Mouse (Mus musculus): ENCODE data around the gene Nacad.
"Not testable (repeated sequence)": the region's sequence is repeated elsewhere in the genome, so short reads cannot be mapped to it uniquely, and the experiment has no call there.

The Nacad gene

DNA sequence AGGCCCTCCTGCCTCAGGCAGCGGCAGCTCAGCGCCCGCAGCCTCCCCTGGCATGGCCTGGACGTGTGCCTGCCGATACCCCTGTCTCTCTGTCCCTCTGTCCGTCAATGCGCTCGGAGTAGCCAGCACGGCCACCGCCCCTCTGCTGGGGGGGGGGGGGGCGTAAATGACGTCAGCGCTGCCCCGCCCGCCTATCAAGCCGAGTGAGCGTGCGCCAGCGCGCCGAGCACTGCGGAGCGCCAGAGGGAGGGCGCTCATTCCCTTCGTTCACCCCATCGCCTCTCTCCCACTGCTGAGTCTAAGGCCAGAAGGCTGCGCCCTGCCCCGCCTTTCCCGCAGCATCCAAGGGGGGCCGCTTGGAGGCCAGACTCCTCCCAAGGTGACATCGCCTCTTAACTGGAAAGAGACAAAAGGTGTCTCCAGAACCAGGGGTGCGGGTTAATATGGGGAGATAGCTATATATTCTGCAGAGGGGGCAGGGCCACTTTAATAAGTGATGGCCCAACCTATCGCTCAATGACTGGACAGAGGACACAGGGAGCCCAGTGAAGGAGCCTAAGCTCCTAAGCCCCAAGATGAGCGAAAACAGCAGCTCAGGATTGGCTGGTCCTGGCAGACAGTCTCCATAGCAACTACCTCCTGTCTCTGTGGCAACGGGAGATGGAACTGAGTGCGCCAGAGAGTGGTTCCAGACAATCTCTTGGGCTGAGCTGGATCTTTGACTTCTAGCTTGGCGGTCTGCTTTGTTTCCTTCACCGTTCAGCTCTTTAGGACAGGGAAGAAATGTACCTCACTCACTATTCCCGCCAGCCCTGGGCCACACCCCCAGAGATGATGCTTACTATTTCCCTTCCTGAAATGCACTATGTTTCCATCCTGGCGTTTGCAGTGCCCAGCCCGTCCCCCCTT, at the start of gene Nacad:
Gene Nacad, minus strand, starts transcription at position 563 of the 909 bp plus-strand sequence.
- peak; percentile 53 to 62 for DNase-seq (ENCODE audit: low spot score in 2 of 2)

- peak; percentile 64 to 87 for DNase-seq (ENCODE audit: low spot score in 2 of 2)
Observed at GRCm38 (mm10) chr11:6654903-6655302, 49.0 kb upstream of the Nacad start.

GRCm38 (mm10) chr11:6652978-6653377, 47.1 kb upstream of the Nacad start:
- DNase-seq (ENCODE audit: low spot score in 2 of 2): not testable (repeated sequence)

DNA sequence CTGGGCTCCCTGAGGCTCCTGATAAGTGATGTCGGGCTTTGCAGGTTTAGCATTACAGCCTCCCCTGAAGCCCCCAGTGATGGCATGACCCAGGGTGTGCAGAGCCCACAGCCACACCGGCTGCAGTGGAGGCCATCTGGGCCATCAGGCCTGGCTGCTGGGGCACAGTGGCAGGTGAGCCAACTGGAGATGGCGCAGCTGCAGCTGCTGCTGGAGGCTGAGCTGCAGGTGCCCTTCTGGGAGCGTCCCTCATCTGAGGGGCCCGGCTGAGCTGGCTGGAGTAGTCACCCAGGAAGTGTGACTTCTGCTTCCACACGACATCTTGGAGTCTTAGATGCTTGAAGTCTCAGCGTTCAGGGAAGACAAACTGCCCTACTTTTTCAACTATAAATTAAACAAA, 44.7 kb upstream of the Nacad start:
- no peak for DNase-seq (ENCODE audit: low spot score in 2 of 2)

DNA sequence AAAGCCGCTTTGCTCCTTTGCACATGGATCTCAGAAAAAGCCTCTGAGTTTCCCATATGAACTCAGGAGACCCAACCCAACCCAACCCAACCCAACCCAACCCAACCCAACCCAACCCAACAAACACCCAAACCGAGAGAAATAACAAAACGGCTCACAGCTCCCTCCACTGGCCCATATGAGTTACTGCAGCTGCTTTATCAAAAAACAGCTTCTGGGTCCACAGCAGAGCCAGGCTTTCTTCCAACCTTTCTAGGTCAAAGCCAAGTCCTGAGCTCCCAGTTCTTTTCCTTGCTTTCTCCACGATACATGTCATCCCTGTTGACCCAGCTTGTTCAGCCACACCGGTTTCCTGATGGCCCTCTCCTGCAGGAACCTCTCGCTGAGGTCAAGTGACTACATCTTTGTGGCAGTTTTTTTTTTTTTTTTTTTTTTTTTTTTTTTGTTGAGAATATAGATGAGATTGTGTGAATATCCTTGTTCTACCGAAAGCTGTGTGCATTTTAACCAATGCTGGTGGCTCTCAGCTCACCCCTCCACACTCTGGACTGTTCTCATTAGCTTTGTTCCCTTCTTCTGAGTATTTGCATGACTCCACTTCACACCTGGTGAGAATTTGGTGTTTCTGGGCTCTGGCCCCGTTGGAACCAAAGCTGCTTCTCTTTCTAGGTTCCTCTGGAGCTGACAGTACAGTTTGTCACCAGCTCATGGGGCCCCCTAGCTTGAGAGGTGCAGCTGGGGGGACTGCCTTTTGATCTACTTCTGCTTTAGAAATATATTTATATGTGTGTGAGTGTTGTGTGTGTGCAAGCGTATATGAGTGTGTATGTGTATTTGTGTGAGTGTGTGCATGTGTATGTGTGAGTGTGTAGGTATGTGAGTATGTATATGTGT, 42.2 kb upstream of the Nacad start:
- no peak for DNase-seq (ENCODE audit: low spot score in 2 of 2)

GRCm38 (mm10) chr11:6644566-6644965, 38.7 kb upstream of the Nacad start:
- DNase-seq (ENCODE audit: low spot score in 2 of 2): no peak

GRCm38 (mm10) chr11:6639072-6639471, 33.2 kb upstream of the Nacad start:
- no peak for DNase-seq (ENCODE audit: low spot score in 2 of 2)

GRCm38 (mm10) chr11:6638537-6638936, 32.7 kb upstream of the Nacad start, which contains the start of gene Wap:
Gene Wap, minus strand, starts transcription at chr11:6638637.
- no peak for DNase-seq (ENCODE audit: low spot score in 2 of 2)

GRCm38 (mm10) chr11:6636150-6636549, 30.3 kb upstream of the Nacad start:
- DNase-seq (ENCODE audit: low spot score in 2 of 2): no peak

DNA sequence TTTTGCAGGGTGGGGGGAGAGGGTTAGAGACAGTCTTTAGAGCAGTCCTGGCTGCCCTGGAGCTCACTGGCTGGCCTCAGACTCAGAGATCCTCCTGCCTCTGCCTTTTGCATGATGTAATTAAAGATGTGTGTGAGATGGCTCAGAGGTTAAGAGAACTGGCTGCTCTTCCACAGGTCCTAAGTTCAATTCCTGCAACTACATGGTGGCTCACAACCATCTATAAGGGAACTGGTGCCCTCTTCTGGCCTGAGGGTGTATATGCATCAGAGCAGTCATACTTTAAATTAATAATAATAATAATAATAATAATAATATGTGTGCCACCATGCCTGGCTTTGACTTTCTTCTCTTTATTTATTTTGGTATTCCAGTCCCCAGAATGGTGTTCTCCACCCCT, 23.8 kb upstream of the Nacad start:
- no peak for DNase-seq (ENCODE audit: low spot score in 2 of 2)

GRCm38 (mm10) chr11:6628568-6628967, 22.7 kb upstream of the Nacad start:
- no peak for DNase-seq (ENCODE audit: low spot score in 2 of 2)

GRCm38 (mm10) chr11:6627731-6628130, 21.9 kb upstream of the Nacad start:
- DNase-seq (ENCODE audit: low spot score in 2 of 2): no peak

GRCm38 (mm10) chr11:6626388-6626772, 20.5 kb upstream of the Nacad start:
- no peak for DNase-seq (ENCODE audit: low spot score in 2 of 2)

DNA sequence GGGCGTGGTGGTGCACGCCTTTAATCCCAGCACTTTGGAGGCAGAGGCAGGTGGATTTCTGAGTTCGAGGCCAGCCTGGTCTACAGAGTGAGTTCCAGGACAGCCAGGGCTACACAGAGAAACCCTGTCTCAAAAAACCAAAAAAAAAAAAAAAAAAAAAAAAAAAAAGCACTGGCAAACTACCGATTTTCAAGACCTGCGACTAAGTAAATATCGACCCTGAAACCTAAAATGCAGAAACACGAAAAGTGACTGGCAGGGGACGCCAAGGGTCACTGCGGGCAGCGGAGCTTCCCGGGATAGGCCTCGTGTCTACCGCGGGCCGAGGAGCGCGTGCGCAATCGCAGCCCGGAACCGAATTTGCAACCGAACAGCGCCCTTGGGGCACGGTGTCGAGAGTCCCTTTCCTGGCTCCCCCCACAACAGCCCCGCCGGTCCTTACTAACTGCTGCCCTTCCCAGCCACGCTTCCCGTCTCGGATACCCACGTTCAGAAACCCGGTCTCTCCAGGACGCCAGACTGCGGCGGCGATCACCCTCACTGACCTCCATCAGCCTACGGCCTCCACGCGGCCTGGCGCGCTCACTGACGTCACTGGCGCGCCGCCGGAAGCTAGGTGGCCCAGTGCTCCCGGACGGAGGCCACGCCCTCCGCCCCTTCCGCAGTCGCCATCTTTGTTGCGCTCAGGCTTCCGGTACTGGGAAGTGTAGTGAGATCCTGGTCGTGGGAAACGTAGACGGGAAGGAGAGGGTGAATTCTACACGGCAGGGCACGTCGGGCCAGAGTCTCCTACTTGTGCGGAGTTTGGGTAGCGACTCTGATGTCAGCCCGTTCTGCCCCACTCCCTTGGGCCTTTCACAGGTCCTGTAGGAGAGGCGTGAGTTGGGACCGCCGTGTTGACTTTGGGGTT, 19.9 kb upstream of the Nacad start, which contains the start of gene Tbrg4:
Gene Tbrg4, minus strand, starts transcription at position 590 of the 910 bp plus-strand sequence.
- peak; percentile 83 to 92 for DNase-seq (ENCODE audit: low spot score in 2 of 2)

- DNase-seq (ENCODE audit: low spot score in 2 of 2): no peak
Observed at GRCm38 (mm10) chr11:6624619-6625382, 18.9 kb upstream of the Nacad start.

DNA sequence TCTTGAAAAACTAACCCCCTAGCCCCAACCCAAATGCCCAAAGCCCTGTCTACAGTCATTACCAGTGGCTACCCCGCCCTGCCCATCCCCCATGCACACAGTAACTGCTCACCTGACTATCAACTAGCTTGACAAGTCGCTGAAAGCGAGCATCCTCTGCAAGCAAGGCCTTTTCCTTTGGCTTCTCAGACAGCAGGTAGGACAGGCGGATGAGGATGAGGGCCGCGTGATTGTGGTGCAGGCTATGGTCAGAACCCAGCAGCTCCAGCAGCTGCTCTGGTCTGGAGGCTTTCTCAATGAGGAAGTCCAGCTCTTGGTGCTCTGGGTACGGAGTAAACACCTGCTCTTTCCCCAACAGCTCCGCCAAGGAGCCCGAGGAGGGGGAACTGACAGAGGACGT, 17.9 kb upstream of the Nacad start:
- DNase-seq (ENCODE audit: low spot score in 2 of 2): no peak

DNA sequence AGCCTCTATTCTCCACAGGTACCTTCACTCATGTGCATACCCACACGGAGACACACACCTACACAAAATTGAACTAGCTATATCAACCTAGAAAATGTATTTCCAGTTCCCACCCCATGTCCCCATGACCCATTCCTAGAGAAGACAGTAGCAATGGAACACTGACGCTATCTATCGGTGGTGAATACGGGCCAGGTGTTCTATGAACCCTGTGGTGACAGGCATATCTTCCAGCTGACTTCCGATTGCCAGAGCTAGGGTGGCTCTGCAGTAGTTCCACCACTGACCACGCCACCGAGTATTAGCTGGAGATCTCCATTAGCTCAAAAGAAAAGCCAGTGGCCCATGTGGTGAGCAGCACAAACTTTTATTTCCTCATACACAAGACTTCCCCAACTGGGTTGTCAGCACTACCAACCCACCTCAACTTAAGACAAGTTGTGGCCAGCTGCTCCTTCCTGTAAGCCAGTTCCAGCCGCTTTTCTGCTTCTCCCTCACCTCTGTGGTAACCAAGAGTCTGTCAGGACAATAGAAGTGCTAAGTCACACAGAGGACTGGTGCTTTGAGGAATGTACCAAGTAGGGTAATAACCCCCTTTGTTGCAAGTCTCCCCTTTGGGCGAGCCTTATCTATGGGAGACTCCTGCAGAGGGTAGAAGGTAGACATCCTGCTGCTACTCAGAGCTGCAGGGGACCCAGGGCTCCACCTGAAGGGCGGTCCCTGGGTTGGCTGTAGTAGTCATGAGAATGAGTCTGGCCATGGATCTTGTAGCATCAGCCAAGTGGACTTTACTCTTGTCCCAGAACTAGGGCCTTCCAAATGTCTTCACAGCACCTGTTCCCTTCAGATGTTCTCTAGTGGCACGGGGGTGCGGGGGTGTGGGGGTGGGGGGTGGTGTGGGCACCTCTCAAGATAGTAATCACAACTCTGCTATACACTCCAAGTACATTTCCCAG, 9.7 kb upstream of the Nacad start:
- DNase-seq (ENCODE audit: low spot score in 2 of 2): no peak

DNA sequence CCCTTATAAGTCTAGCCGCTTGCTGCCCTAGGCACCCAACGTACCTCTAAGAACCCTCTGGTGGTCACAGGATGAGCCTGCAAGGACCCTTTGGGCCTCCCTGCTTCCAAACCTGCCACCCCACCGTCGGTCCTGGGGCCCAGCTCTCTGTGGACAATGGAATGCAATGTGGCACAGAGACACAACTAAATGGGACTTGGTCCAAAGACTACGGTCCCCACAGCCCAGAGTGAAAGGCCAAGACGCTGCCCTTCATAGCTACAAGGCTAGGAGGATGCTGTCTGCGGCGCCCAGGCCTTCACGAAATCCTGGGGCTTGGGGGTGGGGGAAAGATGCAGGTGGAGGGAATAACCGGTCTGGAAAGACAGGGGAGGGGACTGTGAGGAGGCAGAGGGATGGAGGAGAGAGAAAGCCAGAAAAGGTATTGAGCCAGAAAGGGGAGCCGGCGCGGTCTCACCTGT, 802 bp downstream of the Nacad start:
- DNase-seq (ENCODE audit: low spot score in 2 of 2): peak in 1 of 2 experiments; percentile 34

DNA sequence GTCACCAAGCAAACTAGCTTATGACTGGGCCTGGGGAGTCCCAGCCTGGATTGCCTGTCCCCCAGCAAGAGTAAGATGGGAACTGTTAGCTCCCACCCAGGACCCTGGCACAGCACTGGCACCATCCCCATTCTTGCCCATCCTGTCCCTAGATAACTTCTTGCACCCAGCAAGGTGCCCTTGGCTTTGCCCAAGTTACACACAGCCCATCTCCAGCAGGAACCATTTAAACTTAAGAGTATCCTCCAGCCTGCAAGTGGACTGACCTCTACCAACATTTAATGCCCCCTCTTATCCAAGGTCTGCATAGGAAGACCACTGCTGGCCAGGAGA, 1.3 kb downstream of the Nacad start:
- no peak for DNase-seq (ENCODE audit: low spot score in 2 of 2)
